Mouse (Mus musculus) ES-Bruce4 (cell line): Measurements from ENCODE around the gene Hagh. TPM values are rescaled to one million over a fixed set of nuclear protein-coding genes. Genes with fewer than 3 reads are reported as not detected.

Experiments used
- H3K27ac ChIP-seq: 2 replicates; pipeline ENCODE4 v1.5.1; 2012; ENCODE audit warnings: low read length, inconsistent platforms; ENCODE audit not compliant: insufficient read depth
- H3K27me3 ChIP-seq: 2 replicates; pipeline ENCODE4 v1.6.1; 2012; ENCODE audit warnings: mild to moderate bottlenecking, low read length, inconsistent platforms; ENCODE audit not compliant: control insufficient read depth, poor library complexity, insufficient read depth, severe bottlenecking
- H3K36me3 ChIP-seq: 2 replicates; pipeline ENCODE4 v1.6.1; 2012; ENCODE audit warnings: inconsistent platforms, mild to moderate bottlenecking, low read length, moderate library complexity; ENCODE audit not compliant: control insufficient read depth, poor library complexity, insufficient read depth, severe bottlenecking
- H3K4me1 ChIP-seq: one replicate; pipeline ENCODE4 v1.8.1; 2011; ENCODE audit warnings: low read length; ENCODE audit not compliant: control insufficient read depth, insufficient read depth
- H3K4me3 ChIP-seq: 2 replicates; pipeline ENCODE4 v1.5.1; 2011; ENCODE audit warnings: low read depth, mild to moderate bottlenecking, low read length
- H3K9ac ChIP-seq: 2 replicates; pipeline ENCODE4 v1.6.1; 2012; ENCODE audit warnings: low read depth, mild to moderate bottlenecking, inconsistent platforms; ENCODE audit not compliant: poor library complexity, severe bottlenecking
- H3K9me3 ChIP-seq: replicated peaks from 2 replicates; pipeline ENCODE4 v1.6.1; 2012; ENCODE audit warnings: mild to moderate bottlenecking, low read length, inconsistent platforms; ENCODE audit not compliant: control insufficient read depth, poor library complexity, insufficient read depth, severe bottlenecking
- CTCF ChIP-seq: IDR thresholded peaks from one replicate; pipeline ENCODE4 v1.8.1; 2011; ENCODE audit warnings: low read depth, low read length
- EP300 ChIP-seq: IDR thresholded peaks from 2 replicates; pipeline ENCODE4 v1.6.1; 2011; ENCODE audit warnings: low read depth, low read length; ENCODE audit not compliant: insufficient read depth
- POLR2A ChIP-seq: IDR thresholded peaks from one replicate; pipeline ENCODE4 v1.8.1; 2011; ENCODE audit warnings: low read length; ENCODE audit not compliant: insufficient read depth
- polyA plus RNA-seq: library from polyadenylated mRNA; stranded (reverse); fragments of >200 nt; gene quantifications from 2 replicates; pipeline ENCODE4 v1.2.4, GENCODE M21; 2011; ENCODE audit warnings: low read depth; ENCODE audit not compliant: missing spikeins, insufficient read depth, insufficient read length

Gene Hagh
- polyA plus RNA-seq, 1 experiment, result 26.9 TPM

DNA sequence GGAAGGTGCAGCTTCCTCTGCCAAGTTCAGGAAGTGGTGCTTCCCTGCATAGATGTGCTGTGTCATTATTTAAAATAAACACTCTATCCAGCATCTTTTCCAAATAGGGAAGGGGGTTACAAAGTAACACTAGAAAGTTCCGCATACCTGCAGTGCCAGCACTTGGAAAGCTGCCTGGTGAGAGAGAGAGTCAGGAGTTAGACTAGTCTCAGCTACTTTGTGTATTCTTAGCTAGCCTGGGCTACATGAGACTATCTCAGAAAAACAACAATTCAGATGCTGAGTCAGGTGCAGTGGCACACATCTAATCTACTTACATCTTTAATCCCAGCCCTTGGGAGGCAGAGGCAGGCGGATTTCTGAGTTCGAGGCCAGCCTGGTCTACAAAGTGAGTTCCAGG is 21.8 kb downstream of the Hagh start:
- no peaks in the 10 kb centered on the region for H3K36me3 ChIP-seq
- H3K4me1 ChIP-seq, result no peaks in the 10 kb centered on the region
- no peak for TF ChIP-seq EP300
- H3K4me3 ChIP-seq, result no peak overlapping the region
- H3K9ac ChIP-seq, result no peak overlapping the region
- H3K27me3 ChIP-seq, result no peaks in the 10 kb centered on the region
- no peak overlapping the region for H3K27ac ChIP-seq
- no peaks in the 10 kb centered on the region for H3K9me3 ChIP-seq

DNA sequence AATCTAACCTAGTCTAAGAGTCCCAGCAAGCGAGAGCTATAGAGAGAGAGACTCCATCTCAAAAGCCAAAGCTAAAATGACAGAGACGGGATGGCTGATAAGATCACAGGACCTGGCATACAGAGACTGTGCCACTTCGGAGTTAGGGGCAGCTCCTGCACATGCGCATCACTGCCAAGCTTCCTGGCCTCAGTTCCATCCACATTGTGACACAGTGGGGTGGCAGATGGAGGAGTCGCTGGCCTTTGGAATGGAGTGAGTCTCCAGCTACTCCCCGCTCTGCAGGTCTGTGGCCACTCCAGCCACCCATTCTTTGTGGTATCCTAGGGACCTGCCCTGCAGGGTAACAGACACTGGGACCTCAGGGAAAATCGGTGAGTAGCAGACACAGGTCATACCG is 25.8 kb downstream of the Hagh start, which contains the start of gene Igfals:
TSS of gene Igfals (plus strand) at position 222 of the 400 bp plus-strand sequence.
- no peak within 1 kb of the TSS for H3K4me3 ChIP-seq
- H3K27me3 ChIP-seq, result no peaks in the 10 kb centered on the region
- no peaks in the 10 kb centered on the region for H3K4me1 ChIP-seq
- no peaks in the 10 kb centered on the region for H3K9me3 ChIP-seq
- H3K27ac ChIP-seq, result no peak within 1 kb of the TSS
- TF ChIP-seq POLR2A, result no peak
- H3K36me3 ChIP-seq, result no peaks in the 10 kb centered on the region
- no peak within 1 kb of the TSS for H3K9ac ChIP-seq

DNA sequence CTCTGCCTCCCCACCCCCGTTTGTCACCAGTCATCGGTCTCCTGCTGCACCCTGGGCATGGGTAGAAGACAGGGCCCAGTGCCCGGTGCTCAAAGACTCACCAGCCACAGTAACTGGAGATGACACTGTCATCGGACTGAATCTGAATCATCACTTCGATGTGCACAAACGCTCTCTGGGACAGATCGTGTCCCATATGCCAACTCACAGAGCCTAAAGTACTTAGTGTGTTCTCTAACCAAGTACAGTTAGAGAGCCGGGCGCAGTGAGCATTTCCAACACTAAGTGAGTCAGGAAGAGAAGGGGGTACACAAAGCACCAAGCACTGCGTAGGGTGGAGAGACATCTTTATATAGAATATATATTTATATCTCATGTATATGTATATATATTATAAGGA is 28.0 kb downstream of the Hagh start:
- Histone ChIP-seq H3K27me3 (no peaks in the 10 kb centered on the region), H3K4me3 (no peak overlapping the region), H3K36me3 (no peaks in the 10 kb centered on the region), H3K27ac (no peak overlapping the region), H3K9me3 (no peaks in the 10 kb centered on the region), H3K9ac (no peak overlapping the region), H3K4me1 (no peaks in the 10 kb centered on the region)
- TF ChIP-seq POLR2A (no peak), EP300 (no peak), CTCF (no peak)

DNA sequence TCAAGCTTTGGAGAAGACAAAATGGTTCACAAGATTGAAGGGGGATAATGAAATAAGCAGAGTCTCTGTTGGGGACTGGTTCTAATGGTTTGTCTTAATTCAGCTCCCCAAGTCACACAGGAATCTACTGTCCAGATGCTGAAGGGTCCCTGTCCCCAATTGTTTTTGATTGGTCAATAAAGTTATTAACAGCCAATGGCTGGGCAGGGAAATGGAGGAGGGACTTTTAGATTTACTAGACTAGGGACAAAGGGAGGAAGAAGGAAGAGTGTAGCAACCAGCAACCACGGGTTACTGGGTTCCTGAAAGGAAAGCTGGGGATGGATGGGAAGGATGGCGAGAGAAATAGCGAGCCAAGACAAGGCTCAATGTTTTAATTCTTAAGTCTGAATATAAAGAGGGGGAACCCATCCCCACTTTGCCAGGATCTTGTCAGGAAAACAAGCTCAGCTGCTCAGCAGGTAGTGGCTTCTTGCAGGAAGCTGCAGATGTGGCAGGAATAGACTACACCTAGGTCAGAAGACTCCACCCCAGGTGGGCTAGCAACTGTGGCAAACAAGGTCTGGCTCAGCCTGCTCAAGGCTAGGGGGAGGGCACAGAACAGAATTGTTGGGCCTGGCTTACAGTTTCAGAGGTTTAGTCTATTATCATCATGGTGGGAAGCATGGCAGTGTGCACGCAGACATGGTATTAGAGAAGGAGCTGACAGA is 33.9 kb downstream of the Hagh start:
- Histone ChIP-seq H3K4me1 (peaks cover 2% of the 10 kb centered on the region), H3K4me3 (peak overlapping the region; percentile 0), H3K9ac (no peak overlapping the region), H3K27ac (peak overlapping the region; percentile 78), H3K27me3 (no peaks in the 10 kb centered on the region), H3K9me3 (no peaks in the 10 kb centered on the region), H3K36me3 (no peaks in the 10 kb centered on the region)
- TF ChIP-seq CTCF (no peak), POLR2A (no peak), EP300 (no peak)

DNA sequence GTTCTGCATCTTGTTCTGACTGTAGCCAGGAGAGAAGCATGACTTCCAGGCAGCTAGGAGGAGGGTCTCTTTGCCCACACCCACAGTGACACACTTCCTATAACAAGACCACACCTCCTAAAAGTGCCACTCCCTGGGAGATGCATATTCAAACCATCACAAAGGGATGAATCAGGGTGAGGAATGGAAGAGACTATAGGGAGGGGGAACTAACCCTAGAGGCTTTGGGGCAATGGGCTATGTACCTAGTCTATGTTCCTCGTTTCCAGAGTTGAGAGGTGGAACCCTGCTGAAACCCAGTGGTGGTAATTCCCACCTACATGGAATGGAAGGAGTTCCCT is 34.4 kb downstream of the Hagh start:
- Histone ChIP-seq H3K27ac (peak overlapping the region; percentile 78), H3K4me1 (peaks cover 2% of the 10 kb centered on the region), H3K9me3 (no peaks in the 10 kb centered on the region), H3K36me3 (no peaks in the 10 kb centered on the region), H3K27me3 (no peaks in the 10 kb centered on the region), H3K4me3 (peak overlapping the region; percentile 0), H3K9ac (no peak overlapping the region)
- TF ChIP-seq CTCF (no peak), POLR2A (no peak), EP300 (no peak)

DNA sequence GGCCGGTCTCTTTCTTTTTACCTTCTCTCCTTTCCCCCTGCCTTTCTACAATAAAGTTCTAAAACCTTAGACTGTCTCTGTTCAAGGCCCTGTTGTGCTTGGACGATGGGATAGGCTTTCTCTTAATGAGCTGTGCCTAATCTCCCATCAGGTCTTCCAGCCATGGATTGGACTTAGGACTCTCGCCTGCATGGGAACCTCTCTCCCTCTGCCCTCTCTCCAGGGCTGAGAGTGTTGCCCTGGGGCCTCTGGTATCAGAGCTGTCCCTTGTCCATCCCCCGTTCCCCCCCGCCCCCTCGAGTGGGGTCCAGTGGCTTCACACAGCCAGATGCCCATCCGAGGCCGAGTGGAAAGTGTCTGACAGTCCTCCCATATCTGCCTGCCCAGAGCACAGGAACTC is 35.0 kb downstream of the Hagh start:
- Histone ChIP-seq H3K4me1 (peaks cover 2% of the 10 kb centered on the region), H3K36me3 (no peaks in the 10 kb centered on the region), H3K9ac (no peak overlapping the region), H3K4me3 (no peak overlapping the region), H3K27me3 (no peaks in the 10 kb centered on the region), H3K27ac (peak overlapping the region; percentile 69), H3K9me3 (no peaks in the 10 kb centered on the region)
- TF ChIP-seq CTCF (no peak), EP300 (no peak), POLR2A (no peak)
